Mouse (Mus musculus): Measurements from ENCODE around the gene Cavin4.
"Not testable (repeated sequence)": the region's sequence is repeated elsewhere in the genome, so short reads cannot be mapped to it uniquely, and the experiment has no call there.

The Cavin4 gene

GRCm38 (mm10) chr4:48672915-48673314 is 9.6 kb downstream of the Cavin4 start:
- no peak for DNase-seq (ENCODE audit: low spot score)

- no peak for DNase-seq (ENCODE audit: low spot score)
These were observed 11.1 kb downstream of the Cavin4 start for GRCm38 (mm10) chr4:48674412-48674811.

GRCm38 (mm10) chr4:48676570-48677185 is 13.4 kb downstream of the Cavin4 start:
- DNase-seq (ENCODE audit: low spot score): no peak

- no peak for DNase-seq (ENCODE audit: low spot score)
These were observed 14.0 kb downstream of the Cavin4 start for GRCm38 (mm10) chr4:48677276-48677675.

- DNase-seq (ENCODE audit: low spot score): no peak
These were observed 14.5 kb downstream of the Cavin4 start for GRCm38 (mm10) chr4:48677812-48678211.

GRCm38 (mm10) chr4:48678793-48679192 is 15.5 kb downstream of the Cavin4 start:
- no peak for DNase-seq (ENCODE audit: low spot score)

- not testable (repeated sequence) for DNase-seq (ENCODE audit: low spot score)
These were observed 16.4 kb downstream of the Cavin4 start for GRCm38 (mm10) chr4:48679728-48680127.

- DNase-seq (ENCODE audit: low spot score): no peak
These were observed 16.9 kb downstream of the Cavin4 start for GRCm38 (mm10) chr4:48680214-48680613.

GRCm38 (mm10) chr4:48680648-48681343 is 17.5 kb downstream of the Cavin4 start:
- peak; percentile 49 for DNase-seq (ENCODE audit: low spot score)

- DNase-seq (ENCODE audit: low spot score): no peak
These were observed 19.8 kb downstream of the Cavin4 start for GRCm38 (mm10) chr4:48683126-48683525.

GRCm38 (mm10) chr4:48683633-48684209 is 20.4 kb downstream of the Cavin4 start:
- DNase-seq (ENCODE audit: low spot score): peak; percentile 29

GRCm38 (mm10) chr4:48684593-48685187 is 21.4 kb downstream of the Cavin4 start:
- no peak for DNase-seq (ENCODE audit: low spot score)

- no peak for DNase-seq (ENCODE audit: low spot score)
These were observed 24.8 kb downstream of the Cavin4 start for GRCm38 (mm10) chr4:48688148-48688547.

GRCm38 (mm10) chr4:48690640-48691039 is 27.3 kb downstream of the Cavin4 start:
- peak; percentile 82 for DNase-seq (ENCODE audit: low spot score)

- no peak for DNase-seq (ENCODE audit: low spot score)
These were observed 28.6 kb downstream of the Cavin4 start for GRCm38 (mm10) chr4:48691793-48692437.

GRCm38 (mm10) chr4:48692736-48693292 is 29.5 kb downstream of the Cavin4 start:
- DNase-seq (ENCODE audit: low spot score): no peak

- no peak for DNase-seq (ENCODE audit: low spot score)
These were observed 33.4 kb downstream of the Cavin4 start for GRCm38 (mm10) chr4:48696706-48697105.

GRCm38 (mm10) chr4:48697302-48697701 is 34.0 kb downstream of the Cavin4 start:
- DNase-seq (ENCODE audit: low spot score): no peak

- DNase-seq (ENCODE audit: low spot score): no peak
These were observed 52.7 kb downstream of the Cavin4 start for GRCm38 (mm10) chr4:48715865-48716650.

GRCm38 (mm10) chr4:48716817-48717216 is 53.5 kb downstream of the Cavin4 start:
- no peak for DNase-seq (ENCODE audit: low spot score)
